Mouse (Mus musculus) spleen, adult 2 months (tissue): ENCODE measurements around the gene Clca3a1.

Source experiments
- CTCF ChIP-seq: fragments of 200-500 bp; IDR thresholded peaks from 2 replicates; pipeline ENCODE4 v1.5.1; 2011; ENCODE audit warnings: mild to moderate bottlenecking, inconsistent platforms; ENCODE audit not compliant: insufficient read depth, insufficient read length, insufficient replicate concordance; ENCODE audit errors: extremely low read depth
- POLR2A ChIP-seq: fragments of 200-500 bp; IDR thresholded peaks from 2 replicates; pipeline ENCODE4 v1.6.1; 2011; ENCODE audit warnings: low read depth, low read length, inconsistent platforms

GRCm38 (mm10) chr3:144721077-144721859, 39.5 kb downstream of the Clca3a1 start:
- TF ChIP-seq CTCF (no peak), POLR2A (no peak)
